Mouse (Mus musculus) gastrocnemius, postnatal 25 days (tissue): ENCODE results near the gene Baiap2l1. TPM values are rescaled to one million over a fixed set of nuclear protein-coding genes. Genes with fewer than 3 reads are reported as not detected.
"Not testable (repeated sequence)": the region's sequence is repeated elsewhere in the genome, so short reads cannot be mapped to it uniquely, and the experiment has no call there.

Experiments used
- DNase-seq: peaks from one replicate; pipeline ENCODE4 v3.0.0; 2022
- long read RNA-seq, 2 experiments: library from polyadenylated mRNA; stranded (forward); transcript quantifications; one replicate each; pipeline ENCODE4 v2.0.0; 2021
- total RNA-seq, 2 experiments: library from RNA; stranded (reverse); gene quantifications; 1 replicate in 1 of 2; 2 replicates in 1 of 2; pipeline ENCODE4 v1.2.3; 2021

Gene Baiap2l1
- total RNA-seq = under 1 TPM; 0.35 to 0.84 TPM
- long read RNA-seq, experiment 1, partial matches to known transcripts = 0 of 3 reads
- long read RNA-seq, experiment 1, other reads (novel, unspliced or antisense) = 2 of 3 reads
- long read RNA-seq, experiment 2, partial matches to known transcripts = 0 of 3 reads
- long read RNA-seq, experiment 2, other reads (novel, unspliced or antisense) = 2 of 3 reads

DNA sequence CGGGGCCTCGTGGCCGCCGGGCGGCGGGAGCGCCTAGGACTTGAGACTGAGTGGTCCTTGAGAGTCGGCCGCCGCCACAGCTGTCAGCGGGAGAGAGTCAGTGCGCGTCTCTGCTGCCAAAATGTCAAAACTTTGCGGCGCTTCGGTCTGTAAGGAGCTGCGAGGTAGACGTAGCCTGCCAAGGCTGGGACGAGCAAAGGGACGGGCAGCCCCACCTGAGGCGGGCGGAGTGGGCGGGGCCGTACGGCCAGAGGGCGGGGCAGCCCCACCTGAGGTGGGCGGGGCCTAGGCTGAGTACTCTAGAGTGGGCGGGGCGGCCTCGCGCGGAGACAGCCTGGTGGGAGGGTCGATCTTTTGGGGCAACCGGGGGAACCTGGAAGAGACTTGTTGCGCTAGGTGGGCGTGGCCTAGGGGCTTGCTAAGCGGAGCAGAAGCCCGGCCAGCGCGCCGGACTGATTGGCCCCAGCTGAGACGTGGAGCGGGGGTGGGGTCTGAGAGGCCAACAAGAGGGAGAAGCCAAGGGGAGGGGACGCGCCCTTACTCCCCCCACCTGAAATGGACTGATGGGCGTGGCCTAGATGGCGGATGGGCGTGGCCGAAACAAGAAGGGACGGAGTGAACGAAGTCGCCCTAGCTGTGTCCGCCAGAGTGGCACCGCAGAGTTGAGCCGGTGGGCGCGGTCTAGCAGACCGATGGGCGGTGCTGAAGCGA is at the start of gene Baiap2l1:
TSS of gene Baiap2l1 (minus strand) at position 232 of the 711 bp plus-strand sequence.
- peak; percentile 76 for DNase-seq

DNA sequence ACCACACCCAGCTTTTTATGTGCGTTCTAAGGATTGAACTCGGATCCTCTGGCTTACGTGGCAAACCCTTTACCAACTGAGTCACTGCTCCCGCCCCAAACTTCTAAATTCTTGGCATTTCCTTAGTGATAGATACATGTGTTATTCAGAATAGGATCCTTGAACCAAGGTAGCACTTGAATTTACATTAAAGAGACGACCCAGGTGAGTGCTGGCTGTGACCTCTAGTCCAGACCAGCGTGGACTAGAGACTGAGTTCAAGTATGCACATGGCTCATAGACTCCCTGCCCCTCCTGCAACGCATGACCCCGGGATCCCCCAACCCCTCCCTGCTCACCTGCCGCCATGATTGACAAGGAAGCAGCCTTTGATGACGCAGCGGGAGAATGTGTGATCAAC is 48.3 kb upstream of the Baiap2l1 start:
- DNase-seq = no peak

DNA sequence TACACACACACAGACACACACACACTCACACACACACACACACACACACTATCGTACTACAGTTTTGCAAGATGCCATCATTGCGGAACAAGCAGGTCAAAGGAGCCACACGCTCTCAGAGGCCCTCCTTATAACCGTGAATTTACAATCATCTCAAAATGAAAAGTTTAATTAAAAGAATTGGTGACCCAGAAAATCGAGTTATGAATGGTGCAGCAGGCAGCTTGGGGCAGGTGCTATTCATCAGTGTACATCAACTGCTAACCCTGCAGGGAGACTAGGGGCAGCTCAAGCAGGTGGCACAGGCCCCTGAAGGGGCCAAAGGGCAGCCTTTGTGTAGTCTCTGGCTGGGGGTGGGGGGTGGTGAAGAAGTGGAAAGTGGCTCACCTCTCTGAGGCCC is 42.9 kb upstream of the Baiap2l1 start:
- DNase-seq = no peak

DNA sequence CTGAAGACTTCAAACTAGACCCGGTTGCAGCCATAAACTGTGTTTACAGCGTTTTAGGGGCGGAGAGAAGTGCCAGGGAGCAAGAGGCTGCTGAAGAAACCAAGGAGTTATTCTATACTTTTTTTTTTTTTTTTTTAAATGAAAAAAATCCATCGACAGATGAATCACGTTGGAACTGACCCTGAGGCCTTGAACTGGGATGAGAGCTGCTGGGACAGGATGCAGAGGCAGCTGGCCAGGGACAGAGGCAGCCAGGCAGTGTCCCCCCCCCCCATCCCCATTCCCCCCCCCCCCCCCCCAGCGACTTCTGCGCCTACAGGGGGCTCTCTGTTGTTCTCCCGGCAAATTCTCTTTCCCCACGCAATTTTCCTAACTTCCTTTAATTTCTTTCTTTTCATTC is 39.7 kb upstream of the Baiap2l1 start:
- DNase-seq = no peak

DNA sequence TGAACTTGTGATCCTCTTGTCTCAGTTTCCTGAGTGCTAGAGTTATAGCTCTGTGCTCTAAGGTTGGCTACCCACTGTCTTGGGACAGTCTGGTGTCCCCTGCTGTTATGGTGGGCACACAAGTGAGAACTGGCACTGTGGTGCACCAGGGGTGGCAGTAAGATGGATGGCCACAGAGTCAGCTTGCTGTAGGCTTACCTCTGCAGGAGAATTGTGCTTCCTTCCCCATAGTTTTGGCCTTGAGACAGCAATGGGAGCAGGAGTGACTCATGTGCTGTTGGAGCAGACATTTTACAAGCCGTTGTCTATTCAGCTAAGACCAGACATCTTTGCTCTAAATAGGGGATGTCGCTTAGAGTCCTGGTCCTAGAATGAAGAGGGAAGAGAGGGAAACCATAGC is 36.2 kb upstream of the Baiap2l1 start:
- no peak for DNase-seq

DNA sequence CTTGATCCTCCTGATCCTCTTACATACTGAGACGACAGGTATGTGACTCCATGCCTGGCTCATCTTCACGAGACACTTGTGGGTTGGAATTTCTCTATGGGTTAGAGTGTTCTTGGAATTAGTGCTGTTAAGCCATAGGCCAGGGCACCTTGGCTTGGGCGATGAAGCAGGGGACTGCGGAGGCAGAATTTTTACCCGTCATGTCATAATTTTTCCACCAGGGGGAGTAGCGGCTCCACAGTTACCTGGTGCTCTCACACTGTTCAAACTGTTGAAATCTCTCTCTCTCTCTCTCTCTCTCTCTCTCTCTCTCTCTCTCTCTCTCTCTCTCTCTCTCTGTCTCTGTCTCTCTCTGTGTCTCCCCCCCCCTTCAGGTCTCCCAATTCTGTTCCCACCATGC is 29.9 kb upstream of the Baiap2l1 start:
- DNase-seq = no peak

DNA sequence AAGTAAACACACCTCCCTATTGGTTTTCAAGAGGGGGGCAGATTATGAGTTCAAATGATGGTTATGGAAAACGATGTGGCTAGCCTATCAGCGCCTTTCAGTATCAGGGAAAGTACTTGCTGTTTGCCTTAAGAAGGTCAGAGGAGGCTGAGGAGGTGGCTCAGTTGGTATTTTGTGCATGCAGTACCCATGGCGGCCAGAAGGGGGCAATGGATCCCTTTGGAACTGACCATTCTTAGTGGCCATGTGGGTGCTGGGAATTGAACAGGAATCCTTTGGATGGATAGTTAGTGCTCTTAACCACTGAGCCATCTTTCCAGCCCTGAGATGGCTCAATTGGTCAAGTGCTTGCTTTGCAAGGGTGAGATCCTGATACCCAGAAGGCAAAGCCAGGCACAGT is 26.0 kb upstream of the Baiap2l1 start:
- DNase-seq = no peak

DNA sequence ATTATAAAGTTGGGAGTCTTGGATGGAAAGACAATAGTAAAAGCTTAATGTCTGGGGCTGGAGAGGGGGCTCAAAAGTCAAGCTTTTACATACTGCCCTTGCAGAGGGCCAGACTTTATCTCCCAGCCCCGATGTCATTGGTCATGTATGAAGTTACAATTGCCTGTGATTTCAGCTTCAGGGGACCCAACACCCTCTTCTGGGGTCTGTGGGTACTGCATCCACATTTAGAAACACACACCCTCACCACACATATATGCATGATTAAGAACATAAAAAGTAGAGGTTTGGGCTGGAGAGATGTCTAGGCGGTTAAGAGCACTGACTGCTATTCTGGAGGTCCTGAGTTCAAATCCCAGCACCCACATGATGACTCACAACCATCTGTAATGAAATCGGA is 23.9 kb upstream of the Baiap2l1 start:
- DNase-seq = no peak

DNA sequence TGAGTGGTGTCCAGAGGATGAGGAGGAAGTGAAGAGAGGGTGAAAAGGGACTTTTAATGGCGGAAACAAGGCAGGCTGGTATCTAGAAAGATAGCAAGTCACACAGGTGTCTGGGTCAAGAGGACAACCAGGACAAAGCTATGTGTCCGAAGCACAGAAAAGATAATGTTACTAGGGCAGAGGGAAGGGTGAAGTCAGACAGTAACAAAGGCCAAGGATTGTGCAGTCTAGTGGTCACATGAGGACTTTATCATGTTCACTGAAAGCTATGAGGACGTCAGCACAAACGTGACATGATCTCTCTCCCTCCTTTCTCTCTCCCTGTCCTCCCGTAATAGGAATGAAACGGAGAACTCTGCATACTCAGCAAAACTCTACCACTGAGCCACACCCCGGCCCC is 22.8 kb upstream of the Baiap2l1 start:
- DNase-seq = no peak

DNA sequence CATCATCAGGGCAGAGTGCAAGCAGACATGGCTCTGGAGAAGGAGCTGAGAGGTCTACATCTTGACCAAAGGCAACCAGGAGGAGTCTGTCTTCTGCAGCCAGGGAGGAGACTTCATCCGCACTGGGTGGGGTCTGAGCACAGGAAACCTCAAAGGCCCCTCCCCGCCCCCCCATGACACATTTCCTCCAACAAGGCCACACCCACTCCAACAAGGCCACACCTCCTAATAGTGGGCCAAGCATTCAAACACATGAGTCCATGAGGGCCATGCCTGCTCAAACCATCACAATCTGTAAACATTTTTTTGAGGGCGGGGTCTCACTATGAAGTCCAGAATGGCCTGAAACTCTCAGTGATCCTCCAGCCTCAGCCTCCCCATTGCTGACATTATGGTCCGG is 21.5 kb upstream of the Baiap2l1 start:
- DNase-seq = no peak

DNA sequence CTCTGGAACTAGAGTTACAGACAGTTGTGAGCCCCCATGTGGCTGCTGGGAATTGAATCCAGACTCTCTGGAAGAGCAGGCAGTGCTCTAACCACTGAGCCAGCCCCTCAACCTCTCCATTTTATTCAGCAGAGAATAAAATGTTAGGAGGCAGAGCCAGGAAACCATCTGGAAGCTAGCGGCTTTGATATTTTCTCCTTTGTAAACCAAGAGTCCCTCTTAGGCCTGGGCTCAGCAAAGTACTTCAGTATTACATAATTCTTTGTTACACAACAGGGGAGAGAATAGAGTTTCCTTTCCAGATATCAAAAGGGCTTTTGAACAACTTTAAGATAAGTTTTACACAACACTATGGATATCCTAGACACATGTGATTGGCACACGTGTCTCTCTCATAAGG is 15.0 kb upstream of the Baiap2l1 start:
- no peak for DNase-seq

DNA sequence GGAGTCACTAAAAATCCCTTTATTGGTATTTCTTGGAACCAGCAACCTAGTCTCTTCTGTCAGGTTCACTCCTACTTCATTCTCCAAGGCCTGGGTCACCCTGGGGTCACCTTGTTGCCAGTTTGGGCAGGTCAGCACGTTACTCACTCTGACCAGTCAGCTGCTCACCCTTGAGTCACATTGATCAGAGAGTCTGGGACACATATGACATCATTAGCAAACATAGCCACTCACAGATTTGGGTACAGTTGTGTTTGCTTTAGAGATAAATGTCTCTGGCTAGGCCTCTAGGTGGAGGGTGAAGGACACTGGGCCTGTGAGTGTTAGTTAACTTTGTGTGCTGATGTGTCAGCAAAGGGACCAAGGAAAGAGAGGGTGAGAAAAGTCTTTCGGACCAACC is 14.3 kb upstream of the Baiap2l1 start:
- DNase-seq = no peak

DNA sequence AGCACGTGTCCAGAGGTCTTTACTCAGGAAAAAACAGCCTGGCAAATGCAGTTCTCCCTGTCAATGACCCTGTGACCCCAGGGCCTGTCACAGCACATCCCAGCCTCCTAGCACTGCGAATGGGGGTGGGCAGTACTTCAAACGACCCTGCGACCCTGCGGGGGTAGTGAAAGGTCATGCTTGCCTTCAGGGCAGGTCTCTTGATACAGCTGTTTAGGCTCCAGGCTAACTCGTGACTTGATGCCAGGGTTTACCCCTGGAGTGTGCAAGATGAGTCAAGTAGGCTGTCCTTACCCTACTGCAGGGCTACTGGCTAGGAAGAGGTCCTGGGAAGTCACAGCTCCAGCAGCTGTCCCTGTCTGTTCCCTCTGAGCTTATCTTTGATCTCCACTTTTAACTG is 13.1 kb upstream of the Baiap2l1 start:
- no peak for DNase-seq

DNA sequence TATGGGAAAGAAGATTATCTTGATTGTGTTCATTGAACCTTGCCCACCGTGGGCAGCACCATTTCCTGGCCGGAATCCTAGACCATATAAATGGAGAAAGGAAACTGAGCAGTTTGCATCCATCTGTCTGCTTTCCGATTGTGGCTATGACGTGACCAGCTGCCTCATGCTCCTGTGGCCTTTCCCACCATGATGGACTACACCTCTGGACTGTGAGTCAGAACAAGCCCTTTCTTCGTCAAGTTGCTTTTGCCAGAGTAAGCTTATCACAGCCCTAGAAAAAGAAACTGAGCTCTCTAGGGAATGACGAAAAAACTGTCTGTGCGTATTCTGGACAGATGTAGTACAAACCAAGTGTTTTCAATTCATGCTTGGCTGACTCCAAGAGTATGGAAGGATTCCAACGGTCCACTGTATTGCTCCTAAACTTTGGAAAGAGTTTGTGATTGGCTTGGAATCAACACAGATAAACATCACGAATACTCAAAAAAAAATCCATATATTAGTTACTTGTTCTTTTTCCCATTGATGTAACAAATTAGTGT is 10.8 kb upstream of the Baiap2l1 start:
- DNase-seq = no peak

DNA sequence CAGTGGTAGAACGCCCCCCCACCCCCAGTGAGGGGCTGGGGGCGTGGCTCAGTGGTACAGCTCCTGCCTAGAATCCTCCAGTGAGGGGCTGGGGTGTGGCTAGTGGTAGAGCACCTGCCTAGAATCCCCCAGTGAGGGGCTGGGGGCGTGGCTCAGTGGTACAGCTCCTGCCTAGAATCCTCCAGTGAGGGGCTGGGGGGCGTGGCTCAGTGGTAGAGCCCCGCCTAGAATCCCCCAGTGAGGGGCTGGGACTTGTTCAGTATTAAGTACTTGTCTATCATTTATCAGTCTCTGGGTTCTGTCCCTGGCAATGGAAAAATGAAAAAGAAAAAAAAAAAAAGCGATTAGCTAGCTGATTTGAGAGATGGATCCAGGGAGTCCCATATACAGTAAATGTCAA is 8.6 kb upstream of the Baiap2l1 start:
- DNase-seq = not testable (repeated sequence)

DNA sequence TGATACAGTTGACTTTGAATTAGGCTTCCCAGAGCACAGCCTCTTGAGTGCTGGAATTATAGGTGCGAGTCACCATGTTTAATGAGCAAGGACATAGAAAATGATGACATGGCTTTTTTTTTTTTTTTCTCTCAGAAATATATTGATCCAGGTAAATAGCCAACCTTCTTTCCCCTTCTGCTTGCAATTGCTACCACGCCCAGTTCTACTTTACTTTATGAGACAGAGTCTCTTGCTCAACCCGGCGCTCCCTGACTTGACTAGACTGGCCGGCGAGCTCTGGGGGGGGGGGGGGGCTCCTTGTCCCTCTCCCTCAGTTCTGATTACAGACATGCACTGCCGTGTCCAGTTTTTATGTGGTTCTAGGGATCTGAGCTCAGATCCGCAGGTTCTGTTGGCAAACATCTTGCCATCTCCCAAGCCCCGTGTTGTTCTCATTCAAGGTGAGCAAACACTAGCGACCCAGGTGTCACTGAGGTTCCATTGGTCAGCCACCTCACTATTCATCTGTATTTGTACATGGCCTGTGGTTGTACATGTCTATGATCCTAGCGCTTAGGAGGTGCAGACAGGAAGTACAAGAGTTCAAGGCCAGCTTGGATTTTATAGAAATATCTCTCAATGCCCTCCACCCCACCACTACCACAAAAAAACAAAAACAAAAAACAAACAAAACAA is 6.9 kb upstream of the Baiap2l1 start:
- DNase-seq = no peak

DNA sequence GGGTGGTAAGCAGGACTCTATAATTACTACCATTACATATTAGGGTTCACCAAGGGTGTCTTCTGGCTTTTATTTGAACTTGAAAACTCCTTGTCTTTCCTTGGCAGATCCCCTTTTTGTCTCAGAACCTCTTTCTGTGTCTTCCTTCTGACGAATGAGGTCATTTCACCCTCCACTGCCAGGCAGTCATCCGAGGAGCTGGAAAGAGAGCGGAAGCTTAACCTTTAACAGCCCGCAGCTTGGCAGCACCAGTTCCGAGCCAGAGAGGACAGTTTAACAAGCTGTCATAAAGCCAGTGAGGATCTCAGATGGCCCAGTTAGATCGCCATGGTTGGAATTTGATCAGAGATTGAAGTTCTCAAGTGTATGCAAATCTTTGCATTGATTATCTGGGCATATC is 2.4 kb upstream of the Baiap2l1 start:
- DNase-seq = peak; percentile 45

DNA sequence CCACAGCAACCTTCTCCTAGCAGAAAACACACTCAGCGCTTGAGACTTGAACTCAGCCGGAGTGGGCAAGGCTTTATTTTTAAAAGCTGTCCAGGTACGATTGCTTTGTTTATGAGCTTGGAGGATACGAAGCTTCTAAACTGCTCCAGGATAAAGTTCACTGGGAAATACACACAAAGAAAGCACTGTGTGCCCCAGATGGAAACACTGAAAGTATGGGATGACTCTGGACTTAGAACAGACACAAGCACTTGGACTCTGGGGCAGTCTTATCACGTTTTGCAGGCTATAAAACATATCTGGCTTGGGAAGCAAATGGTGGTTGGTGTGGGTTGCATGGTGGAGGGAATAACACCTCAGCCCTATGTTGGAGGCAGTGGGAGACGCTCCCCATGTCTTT is 2.0 kb upstream of the Baiap2l1 start:
- no peak for DNase-seq

DNA sequence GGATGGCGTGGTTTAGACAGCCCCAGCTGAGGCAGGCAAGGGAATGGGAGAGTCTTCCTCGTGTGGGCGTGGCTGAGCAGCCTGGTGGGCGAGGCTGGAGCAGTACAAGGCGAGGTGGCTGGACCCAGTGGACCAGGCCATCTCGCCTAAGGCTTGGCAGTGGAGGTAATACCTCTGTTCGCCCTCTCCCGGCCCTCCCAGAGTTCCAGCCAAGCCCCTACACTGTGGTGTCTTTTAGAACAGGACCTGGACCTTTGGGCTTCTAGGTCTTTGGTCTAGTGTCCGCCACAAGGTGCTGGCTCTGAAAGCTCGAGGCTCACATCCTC is 643 bp upstream of the Baiap2l1 start:
- DNase-seq = no peak

DNA sequence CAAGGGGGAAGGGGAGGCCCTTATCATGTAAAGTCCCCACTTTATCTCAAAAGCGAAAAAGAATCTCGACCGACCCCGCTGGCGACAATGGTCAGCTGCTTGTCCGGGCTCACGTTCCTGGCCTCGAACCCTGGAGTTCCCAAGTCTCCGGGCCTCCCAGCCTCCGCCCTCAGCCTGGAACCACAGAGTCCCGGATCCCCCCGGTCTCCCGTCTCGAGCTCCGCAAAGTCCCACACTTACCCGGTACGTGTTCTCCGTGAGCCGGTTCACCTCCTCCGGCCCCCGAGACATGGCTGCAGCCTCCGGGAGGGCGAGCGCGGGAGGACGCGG is 396 bp downstream of the Baiap2l1 start:
- no peak for DNase-seq

DNA sequence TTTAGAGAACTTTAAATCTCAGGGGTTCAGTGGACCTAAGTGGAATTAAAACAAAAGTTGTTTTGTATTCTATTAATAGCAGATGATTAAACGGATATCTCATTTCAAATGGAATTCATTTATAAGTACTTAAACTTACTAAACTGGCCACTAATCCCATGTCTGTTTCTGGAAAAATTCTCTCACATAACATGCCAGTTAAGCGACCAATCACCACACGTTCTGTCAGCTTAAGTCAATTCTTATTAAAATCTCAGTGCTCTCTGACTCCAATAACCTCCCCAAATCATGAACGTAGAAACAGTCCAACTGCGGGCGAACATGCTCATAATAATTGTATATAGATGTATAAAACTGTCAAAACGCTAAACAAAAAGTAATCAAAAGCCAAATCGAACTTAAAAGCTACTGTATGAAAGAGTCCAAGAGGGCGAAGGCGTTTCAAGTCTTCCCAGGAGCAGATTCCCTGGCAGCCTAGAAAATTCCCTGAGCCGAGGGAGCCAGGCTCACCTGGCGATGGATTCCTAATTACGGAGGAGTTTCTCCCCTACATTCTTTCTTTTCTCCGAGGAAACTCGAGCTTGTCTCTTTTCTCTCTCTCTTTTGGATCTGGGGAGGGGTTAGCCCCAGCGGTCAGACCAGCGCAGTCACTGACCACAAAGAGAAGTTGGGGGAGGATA is 996 bp downstream of the Baiap2l1 start:
- DNase-seq = no peak

DNA sequence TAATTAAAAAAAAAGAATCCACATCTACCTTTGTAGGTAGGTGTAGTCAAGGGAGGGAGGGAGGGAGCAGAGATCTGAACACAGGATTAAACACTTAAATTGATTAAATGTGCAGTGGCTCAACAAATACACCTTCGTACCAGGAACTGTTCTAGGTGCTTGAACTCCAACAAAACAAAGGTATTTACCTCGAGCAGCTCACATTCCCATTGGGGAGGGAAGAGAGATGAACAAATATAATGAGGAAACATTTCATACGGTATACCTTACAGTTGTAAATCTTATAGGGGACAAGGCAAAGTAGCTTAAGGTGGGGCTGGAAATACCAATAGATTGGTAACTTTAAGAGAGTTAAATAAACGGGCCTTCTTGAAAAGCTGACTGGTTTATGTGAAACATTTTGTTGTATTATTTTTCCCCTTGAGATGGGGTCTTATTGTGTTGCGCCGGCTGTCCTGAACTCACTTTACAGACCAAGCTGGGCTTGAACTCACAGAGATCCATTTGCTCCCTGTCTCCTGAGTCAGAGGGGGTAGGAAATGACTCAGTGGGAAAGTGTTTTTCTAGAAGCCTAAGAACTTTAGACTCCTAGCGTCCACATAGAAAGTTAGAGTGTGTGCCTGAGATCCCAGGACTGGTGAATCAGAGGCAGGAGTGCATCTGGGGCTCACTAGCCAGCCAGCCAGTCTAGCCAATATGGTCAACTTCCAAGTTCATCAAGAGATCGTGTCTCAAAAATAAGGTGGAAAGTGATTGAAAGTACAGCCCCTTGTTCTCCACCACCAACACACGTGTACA is 5.5 kb downstream of the Baiap2l1 start:
- no peak for DNase-seq
